Mouse (Mus musculus) adrenal gland, adult 10 weeks (tissue): ENCODE data around the gene Hist1h2ad. TPM values are rescaled to one million over a fixed set of nuclear protein-coding genes. Genes with fewer than 3 reads are reported as not detected.

ENCODE experiments used
- polyA plus RNA-seq: library from polyadenylated mRNA; stranded (reverse); fragments of 350-450 nt; fragmentation: Illumina TruSeq; extraction: RNeasy Lipid Tissue Mini Kit (QIAGEN cat#74804); gene quantifications from one replicate; pipeline ENCODE4 v1.2.3, GENCODE M21; 2014; ENCODE audit warnings: low read depth, low replicate concordance

Hist1h2ad gene
- polyA plus RNA-seq, 1 experiment from 2014 or later = not detected

Other genes starting within 250 kb of the Hist1h2ad start
- 102 TPM for gene Zfp322a, start 205.2 kb upstream of the Hist1h2ad start, polyA plus RNA-seq
- 2.9 TPM for gene Abt1, start 150.5 kb upstream of the Hist1h2ad start, polyA plus RNA-seq
- gene Btn1a1, start 108.5 kb upstream of the Hist1h2ad start, polyA plus RNA-seq = not detected
- gene Btn2a2, start 85.5 kb upstream of the Hist1h2ad start, polyA plus RNA-seq = not detected
- gene Hist1h4h, start 43.3 kb upstream of the Hist1h2ad start, polyA plus RNA-seq = not detected
- not detected for gene Hist1h2af, start 40.5 kb upstream of the Hist1h2ad start, polyA plus RNA-seq
- not detected for gene Hist1h3g, start 39.0 kb upstream of the Hist1h2ad start, polyA plus RNA-seq
- gene Hist1h2bh, start 31.0 kb upstream of the Hist1h2ad start, polyA plus RNA-seq = 2.7 TPM
- gene Hist1h3f, start 30.3 kb upstream of the Hist1h2ad start, polyA plus RNA-seq = not detected
- gene Hist1h4f, start 22.7 kb upstream of the Hist1h2ad start, polyA plus RNA-seq = not detected
- 0.70 TPM for gene Hist1h1d, start 21.1 kb upstream of the Hist1h2ad start, polyA plus RNA-seq
- not detected for gene Hist1h3e, start 12.0 kb upstream of the Hist1h2ad start, polyA plus RNA-seq
- gene Hist1h2ae, start 3.2 kb upstream of the Hist1h2ad start, polyA plus RNA-seq = not detected
- gene Hist1h2bg, start 3.0 kb upstream of the Hist1h2ad start, polyA plus RNA-seq = 2.4 TPM
- not detected for gene Hist1h2bf, start 185 bp upstream of the Hist1h2ad start, polyA plus RNA-seq
- 2.2 TPM for gene Hist1h3d, start 1.4 kb downstream of the Hist1h2ad start, polyA plus RNA-seq
- gene Hist1h4d, start 7.2 kb downstream of the Hist1h2ad start, polyA plus RNA-seq = 0.76 TPM
- gene Hist1h2be, start 46.7 kb downstream of the Hist1h2ad start, polyA plus RNA-seq = 15.6 TPM
- gene Hist1h1e, start 48.2 kb downstream of the Hist1h2ad start, polyA plus RNA-seq = 1.3 TPM
- gene Hist1h2ac, start 109.6 kb downstream of the Hist1h2ad start, polyA plus RNA-seq = 1.7 TPM
- gene Hist1h2bc, start 109.8 kb downstream of the Hist1h2ad start, polyA plus RNA-seq = 322 TPM
- not detected for gene Hist1h1t, start 121.4 kb downstream of the Hist1h2ad start, polyA plus RNA-seq
- gene Hist1h4c, start 124.1 kb downstream of the Hist1h2ad start, polyA plus RNA-seq = not detected
- gene Hfe, start 136.5 kb downstream of the Hist1h2ad start, polyA plus RNA-seq = 85.7 TPM
- 40.8 TPM for gene Hist1h1c, start 164.4 kb downstream of the Hist1h2ad start, polyA plus RNA-seq
- gene Hist1h3c, start 171.2 kb downstream of the Hist1h2ad start, polyA plus RNA-seq = not detected
- gene Hist1h2bb, start 172.4 kb downstream of the Hist1h2ad start, polyA plus RNA-seq = not detected
- not detected for gene Hist1h2ab, start 176.7 kb downstream of the Hist1h2ad start, polyA plus RNA-seq
- gene Hist1h3b, start 177.9 kb downstream of the Hist1h2ad start, polyA plus RNA-seq = not detected
- not detected for gene Hist1h4b, start 182.6 kb downstream of the Hist1h2ad start, polyA plus RNA-seq
- gene Hist1h4a, start 186.8 kb downstream of the Hist1h2ad start, polyA plus RNA-seq = not detected
- not detected for gene Hist1h3a, start 188.0 kb downstream of the Hist1h2ad start, polyA plus RNA-seq
- gene Hist1h1a, start 189.3 kb downstream of the Hist1h2ad start, polyA plus RNA-seq = not detected
- 0.99 TPM for gene Trim38, start 195.5 kb downstream of the Hist1h2ad start, polyA plus RNA-seq
- gene Slc17a2, start 232.6 kb downstream of the Hist1h2ad start, polyA plus RNA-seq = not detected